Mouse (Mus musculus): ENCODE results near the gene Btbd16. TPM values are rescaled to one million over a fixed set of nuclear protein-coding genes. Genes with fewer than 3 reads are reported as not detected.

Gene Btbd16
- polyA plus RNA-seq, 1 experiment from 2014 or later, result not detected

- 34% methylated on average over 17 of the region's 17 CpGs for WGBS
- Histone ChIP-seq H3K9ac (replicated peaks; ENCODE audit: low read length) (no peak overlapping the region), H3K27ac (replicated peaks; ENCODE audit: low read depth, low read length) (peak overlapping the region; percentile 75)
Measured at GRCm38 (mm10) chr7:130762071-130762897, 11.6 kb upstream of the Btbd16 start.

GRCm38 (mm10) chr7:130764160-130764559, 9.7 kb upstream of the Btbd16 start:
- 96% methylated on average over 17 of the region's 17 CpGs for WGBS
- ATAC-seq (ENCODE audit: low FRiP score, low TSS enrichment), result no peak
- Histone ChIP-seq H3K4me1 (ENCODE audit: control insufficient read depth, insufficient read depth, low read length) (no peaks in the 10 kb centered on the region), H3K4me3 (replicated peaks; ENCODE audit: low read depth, low read length) (no peak overlapping the region), H3K9ac (replicated peaks; ENCODE audit: low read length) (no peak overlapping the region), H3K36me3 (ENCODE audit: control insufficient read depth, insufficient read depth, low read length) (peaks cover 45% of the 10 kb centered on the region), H3K9me3 (ENCODE audit: control insufficient read depth, low read length) (no peaks in the 10 kb centered on the region), H3K27ac (replicated peaks; ENCODE audit: low read depth, low read length) (no peak overlapping the region), H3K4me2 (ENCODE audit: low read length) (no peak overlapping the region), H3K27me3 (ENCODE audit: control insufficient read depth, insufficient read depth, low read length) (no peaks in the 10 kb centered on the region)
- no peak for DNase-seq

More at GRCm38 (mm10) chr7:130762071-130762897, 11.6 kb upstream of the Btbd16 start:
- H3K4me2 ChIP-seq (ENCODE audit: low read length), result no peak overlapping the region
- no peaks in the 10 kb centered on the region for H3K9me3 ChIP-seq (ENCODE audit: control insufficient read depth, low read length)
- peak; percentile 92 for DNase-seq
- no peak overlapping the region for H3K4me3 ChIP-seq (replicated peaks; ENCODE audit: low read depth, low read length)
- no peaks in the 10 kb centered on the region for H3K27me3 ChIP-seq (ENCODE audit: control insufficient read depth, insufficient read depth, low read length)
- peak; percentile 55; the same call in 1 of the 2 replicates for ATAC-seq (ENCODE audit: low FRiP score, low TSS enrichment)
- peaks cover 62% of the 10 kb centered on the region for H3K36me3 ChIP-seq (ENCODE audit: control insufficient read depth, insufficient read depth, low read length)
- H3K4me1 ChIP-seq (ENCODE audit: control insufficient read depth, insufficient read depth, low read length), result no peaks in the 10 kb centered on the region

GRCm38 (mm10) chr7:130766411-130767170, 7.3 kb upstream of the Btbd16 start:
- Histone ChIP-seq H3K9ac (replicated peaks; ENCODE audit: low read length) (no peak overlapping the region), H3K36me3 (ENCODE audit: control insufficient read depth, insufficient read depth, low read length) (peaks cover 22% of the 10 kb centered on the region), H3K9me3 (ENCODE audit: control insufficient read depth, low read length) (no peaks in the 10 kb centered on the region), H3K27me3 (ENCODE audit: control insufficient read depth, insufficient read depth, low read length) (no peaks in the 10 kb centered on the region), H3K4me1 (ENCODE audit: control insufficient read depth, insufficient read depth, low read length) (no peaks in the 10 kb centered on the region), H3K4me2 (ENCODE audit: low read length) (no peak overlapping the region), H3K4me3 (replicated peaks; ENCODE audit: low read depth, low read length) (no peak overlapping the region), H3K27ac (replicated peaks; ENCODE audit: low read depth, low read length) (no peak overlapping the region)
- 81% methylated on average over 30 of the region's 30 CpGs for WGBS
- DNase-seq (no peak), ATAC-seq (ENCODE audit: low FRiP score, low TSS enrichment) (no peak)

DNA sequence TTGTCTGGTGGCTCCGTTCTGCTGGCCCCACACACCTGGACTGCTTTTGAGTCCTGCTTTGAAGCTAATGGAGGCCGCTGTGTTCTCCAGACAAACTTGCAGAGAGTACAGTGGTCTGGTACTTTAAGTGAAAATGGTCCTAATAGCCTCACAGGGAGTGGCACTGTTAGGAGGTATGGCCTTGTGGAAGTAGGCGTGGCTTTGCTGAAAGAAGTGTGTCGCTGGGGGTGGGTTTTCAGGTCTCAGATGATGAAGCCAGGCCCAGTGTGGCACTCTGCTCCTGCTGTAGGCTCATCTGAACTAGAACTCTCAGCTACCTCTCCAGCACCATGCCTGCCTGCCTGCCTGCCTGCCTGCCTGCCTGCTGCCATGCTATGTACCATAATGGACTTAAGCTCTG, 5.7 kb upstream of the Btbd16 start:
- Histone ChIP-seq H3K9me3 (ENCODE audit: control insufficient read depth, low read length) (no peaks in the 10 kb centered on the region), H3K4me3 (replicated peaks; ENCODE audit: low read depth, low read length) (no peak overlapping the region), H3K27ac (replicated peaks; ENCODE audit: low read depth, low read length) (no peak overlapping the region), H3K27me3 (ENCODE audit: control insufficient read depth, insufficient read depth, low read length) (no peaks in the 10 kb centered on the region), H3K9ac (replicated peaks; ENCODE audit: low read length) (no peak overlapping the region), H3K4me1 (ENCODE audit: control insufficient read depth, insufficient read depth, low read length) (no peaks in the 10 kb centered on the region), H3K36me3 (ENCODE audit: control insufficient read depth, insufficient read depth, low read length) (peaks cover 22% of the 10 kb centered on the region), H3K4me2 (ENCODE audit: low read length) (no peak overlapping the region)
- 90% methylated on average over 4 of the region's 4 CpGs for WGBS
- DNase-seq (no peak), ATAC-seq (ENCODE audit: low FRiP score, low TSS enrichment) (no peak)

DNA sequence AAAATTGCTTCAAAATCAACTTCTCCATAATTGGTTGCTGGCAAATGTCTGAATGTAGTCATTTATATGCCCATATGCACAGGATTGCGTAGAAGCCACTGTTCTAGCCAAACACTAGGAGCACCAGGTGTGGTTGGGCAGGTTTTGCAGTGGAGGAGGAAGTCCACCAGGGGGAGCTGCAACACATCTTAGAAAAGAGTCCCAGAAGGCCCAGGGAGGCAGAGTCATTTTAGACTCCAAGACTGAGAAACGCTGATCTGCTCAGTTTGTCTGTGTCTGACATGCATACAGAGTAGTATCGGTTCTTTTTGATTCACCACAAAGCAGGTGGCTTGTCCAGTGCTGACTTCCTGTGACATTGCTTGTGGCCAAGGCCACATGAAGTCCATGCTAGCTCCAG, 3.2 kb upstream of the Btbd16 start:
- Histone ChIP-seq H3K9me3 (ENCODE audit: control insufficient read depth, low read length) (no peaks in the 10 kb centered on the region), H3K4me3 (replicated peaks; ENCODE audit: low read depth, low read length) (no peak overlapping the region), H3K9ac (replicated peaks; ENCODE audit: low read length) (no peak overlapping the region), H3K27ac (replicated peaks; ENCODE audit: low read depth, low read length) (no peak overlapping the region), H3K27me3 (ENCODE audit: control insufficient read depth, insufficient read depth, low read length) (no peaks in the 10 kb centered on the region), H3K36me3 (ENCODE audit: control insufficient read depth, insufficient read depth, low read length) (0 out of 2 replicates have a peak, but pooled peaks cover 3% of the 10 kb centered on the region), H3K4me1 (ENCODE audit: control insufficient read depth, insufficient read depth, low read length) (no peaks in the 10 kb centered on the region), H3K4me2 (ENCODE audit: low read length) (no peak overlapping the region)
- WGBS, result 27% methylated on average over 3 of the region's 3 CpGs
- no peak for ATAC-seq (ENCODE audit: low FRiP score, low TSS enrichment)
- DNase-seq, result peak; percentile 94

GRCm38 (mm10) chr7:130773171-130773830, 568 bp upstream of the Btbd16 start:
- DNase-seq, result peak; percentile 39
- H3K9ac ChIP-seq (replicated peaks; ENCODE audit: low read length), result no peak overlapping the region
- H3K27ac ChIP-seq (replicated peaks; ENCODE audit: low read depth, low read length), result no peak overlapping the region
- no peaks in the 10 kb centered on the region for H3K4me1 ChIP-seq (ENCODE audit: control insufficient read depth, insufficient read depth, low read length)
- H3K27me3 ChIP-seq (ENCODE audit: control insufficient read depth, insufficient read depth, low read length), result no peaks in the 10 kb centered on the region
- H3K4me3 ChIP-seq (replicated peaks; ENCODE audit: low read depth, low read length), result no peak overlapping the region
- 69% methylated on average over 11 of the region's 11 CpGs for whole genome bisulfite sequencing
- no peak overlapping the region for H3K4me2 ChIP-seq (ENCODE audit: low read length)
- H3K9me3 ChIP-seq (ENCODE audit: control insufficient read depth, low read length), result no peaks in the 10 kb centered on the region
- H3K36me3 ChIP-seq (ENCODE audit: control insufficient read depth, insufficient read depth, low read length), result no peaks in the 10 kb centered on the region
- ATAC-seq (ENCODE audit: low FRiP score, low TSS enrichment), result no peak

- Histone ChIP-seq H3K4me1 (ENCODE audit: control insufficient read depth, insufficient read depth, low read length) (no peaks in the 10 kb centered on the region), H3K27ac (replicated peaks; ENCODE audit: low read depth, low read length) (no peak overlapping the region), H3K36me3 (ENCODE audit: control insufficient read depth, insufficient read depth, low read length) (no peaks in the 10 kb centered on the region), H3K9ac (replicated peaks; ENCODE audit: low read length) (no peak overlapping the region), H3K4me3 (replicated peaks; ENCODE audit: low read depth, low read length) (no peak overlapping the region), H3K27me3 (ENCODE audit: control insufficient read depth, insufficient read depth, low read length) (no peaks in the 10 kb centered on the region), H3K4me2 (ENCODE audit: low read length) (no peak overlapping the region), H3K9me3 (ENCODE audit: control insufficient read depth, low read length) (no peaks in the 10 kb centered on the region)
- no peak for ATAC-seq (ENCODE audit: low FRiP score, low TSS enrichment)
- no peak for DNase-seq
- 81% methylated on average over 5 of the region's 5 CpGs for WGBS
Measured at GRCm38 (mm10) chr7:130780866-130781419, 7.1 kb downstream of the Btbd16 start.

- Histone ChIP-seq H3K4me3 (replicated peaks; ENCODE audit: low read depth, low read length) (no peak overlapping the region), H3K27me3 (ENCODE audit: control insufficient read depth, insufficient read depth, low read length) (no peaks in the 10 kb centered on the region), H3K27ac (replicated peaks; ENCODE audit: low read depth, low read length) (no peak overlapping the region), H3K9me3 (ENCODE audit: control insufficient read depth, low read length) (no peaks in the 10 kb centered on the region), H3K9ac (replicated peaks; ENCODE audit: low read length) (no peak overlapping the region), H3K4me2 (ENCODE audit: low read length) (no peak overlapping the region), H3K4me1 (ENCODE audit: control insufficient read depth, insufficient read depth, low read length) (no peaks in the 10 kb centered on the region), H3K36me3 (ENCODE audit: control insufficient read depth, insufficient read depth, low read length) (no peaks in the 10 kb centered on the region)
- WGBS, result 82% methylated on average over 5 of the region's 5 CpGs
- no peak for ATAC-seq (ENCODE audit: low FRiP score, low TSS enrichment)
- no peak for DNase-seq
Measured at GRCm38 (mm10) chr7:130782501-130783050, 8.7 kb downstream of the Btbd16 start.

Measured in midbrain, embryonic 14.5 days (tissue).